In genomic region chr2:127070435-127070841, GRCm38 (mm10) we compare ENCODE assay signal across 8 mouse cellular contexts. TPM values are rescaled to one million over a fixed set of nuclear protein-coding genes. Genes with fewer than 3 reads are reported as not detected.
DNase-seq lines count a peak whose midpoint lies in the region; ATAC-seq and TF ChIP-seq lines count a peak whose summit lies in the region.

TSS of gene Blvra (plus strand) at chr2:127070665.

- H3K4me1 ChIP-seq in bone marrow macrophage, adult 2 months (ENCODE audit: control insufficient read depth, insufficient read depth, low read length), result peaks cover 13% of the 10 kb centered on the region
- peaks cover 5% of the 10 kb centered on the region; the same call in 1 of the 2 replicates for H3K4me1 ChIP-seq in embryonic fibroblast, embryonic 13.5 days (ENCODE audit: control insufficient read depth, insufficient read depth, low read length)
- peaks cover 7% of the 10 kb centered on the region for H3K4me1 ChIP-seq in kidney, embryonic 14.5 days (ENCODE audit: control insufficient read depth, insufficient read depth, low read length)
- peaks cover 13% of the 10 kb centered on the region for H3K4me1 ChIP-seq in limb, embryonic 15.5 days

- H3K9ac ChIP-seq in kidney, embryonic 14.5 days (ENCODE audit: low read depth, low read length), result peak within 1 kb of the TSS; percentile 67
- H3K9ac ChIP-seq in limb, embryonic 15.5 days, result peak within 1 kb of the TSS; percentile 61

- DNase-seq in A20 (ENCODE audit: low read depth, low spot score), result peak; percentile 95
- DNase-seq in heart, adult 9 months (ENCODE audit: low spot score in 2 of 2), result peak; percentile 88 to 89
- peak; percentile 38 to 65 for DNase-seq in monocyte, adult 2 months (ENCODE audit: low read depth in 1 of 2, low spot score in 2 of 2)
- DNase-seq in spleen, postnatal 36 days (ENCODE audit: low spot score in 2 of 2), result peak; percentile 90

- WGBS in kidney, embryonic 14.5 days, result under 1% methylated on average over 32 of the region's 32 CpGs
- WGBS in limb, embryonic 15.5 days, result 1% methylated on average over 31 of the region's 32 CpGs

- H3K9me3 ChIP-seq in kidney, embryonic 14.5 days (ENCODE audit: control insufficient read depth, low read length), result no peaks in the 10 kb centered on the region
- H3K9me3 ChIP-seq in limb, embryonic 15.5 days, result no peaks in the 10 kb centered on the region

- no peaks in the 10 kb centered on the region for H3K27me3 ChIP-seq in kidney, embryonic 14.5 days (ENCODE audit: control insufficient read depth, insufficient read depth, low read length)
- no peaks in the 10 kb centered on the region for H3K27me3 ChIP-seq in limb, embryonic 15.5 days

- TF ChIP-seq POLR2A in bone marrow macrophage, adult 2 months (IDR thresholded peaks at IDR 0.05; ENCODE audit: borderline replicate concordance, low read depth, low read length), result no peak
- peak; percentile 73 for TF ChIP-seq POLR2A in embryonic fibroblast, embryonic 13.5 days (IDR thresholded peaks at IDR 0.05; ENCODE audit: low read depth, low read length)

- peaks cover 15% of the 10 kb centered on the region for H3K36me3 ChIP-seq in kidney, embryonic 14.5 days (ENCODE audit: control insufficient read depth, insufficient read depth, low read length)
- H3K36me3 ChIP-seq in limb, embryonic 15.5 days, result peaks cover 8% of the 10 kb centered on the region; the same call in 1 of the 2 replicates

- H3K4me3 ChIP-seq in bone marrow macrophage, adult 2 months (ENCODE audit: insufficient read depth, low read length), result peak within 1 kb of the TSS; percentile 80
- H3K4me3 ChIP-seq in embryonic fibroblast, embryonic 13.5 days (ENCODE audit: insufficient read depth, low read length), result peak within 1 kb of the TSS; percentile 58
- peak within 1 kb of the TSS; percentile 68 for H3K4me3 ChIP-seq in kidney, embryonic 14.5 days (ENCODE audit: low read length)
- H3K4me3 ChIP-seq in limb, embryonic 15.5 days, result peak within 1 kb of the TSS; percentile 64

- peak within 1 kb of the TSS; percentile 48 for H3K27ac ChIP-seq in bone marrow macrophage, adult 2 months (ENCODE audit: insufficient read depth, low read depth, low read length)
- H3K27ac ChIP-seq in embryonic fibroblast, embryonic 13.5 days (ENCODE audit: insufficient read depth, low read length), result no peak within 1 kb of the TSS
- peak within 1 kb of the TSS; percentile 82 for H3K27ac ChIP-seq in kidney, embryonic 14.5 days (ENCODE audit: low read depth, low read length)
- H3K27ac ChIP-seq in limb, embryonic 15.5 days, result peak within 1 kb of the TSS; percentile 54

- H3K4me2 ChIP-seq in kidney, embryonic 14.5 days (replicated peaks; ENCODE audit: low read depth, low read length), result peak within 1 kb of the TSS; percentile 71
- H3K4me2 ChIP-seq in limb, embryonic 15.5 days, result peak within 1 kb of the TSS; percentile 62

- TF ChIP-seq CTCF in bone marrow macrophage, adult 2 months (IDR thresholded peaks at IDR 0.05; ENCODE audit: low read depth, low read length), result no peak
- no peak for TF ChIP-seq CTCF in embryonic fibroblast, embryonic 13.5 days (IDR thresholded peaks at IDR 0.05; ENCODE audit: borderline replicate concordance, insufficient read depth, low read length)

- ATAC-seq in kidney, embryonic 14.5 days (ENCODE audit: low FRiP score, low TSS enrichment), result peak; percentile 100
- ATAC-seq in limb, embryonic 15.5 days (ENCODE audit: insufficient number of reproducible peaks, low FRiP score, low TSS enrichment, low read depth), result peak; percentile 95

RNA-seq across cellular contexts. Expression of gene Blvra, which starts in this region (rescaled TPM):
- 215 and 227 TPM in 2 replicates for polyA plus RNA-seq in bone marrow macrophage, adult 2 months (2012; ENCODE audit: insufficient read depth, insufficient read length, missing spikeins)
- 26.6 and 27.7 TPM in 2 replicates for polyA plus RNA-seq in embryonic fibroblast, embryonic 13.5 days (2011; ENCODE audit: insufficient read length, low read depth, missing spikeins)
- polyA plus RNA-seq in kidney, embryonic 14.5 days (2014; fragmentation: Nextera tagmentation; extraction: Ambion mirVana), result 39.6 and 43.4 TPM in 2 replicates
- polyA plus RNA-seq in limb, embryonic 15.5 days (2015; fragmentation: Nextera tagmentation; extraction: Ambion mirVana), result 47.1 and 48.2 TPM in 2 replicates
